Mouse (Mus musculus) G1E (cell line): ENCODE measurements at regions not wholly inside any gene's neighbourhood (a gene's known extent, or its start where the extent isn't known, plus 50 kb on each side); places are given as distances from the start of the nearest gene placed in this dataset.

Experiments
- CTCF ChIP-seq: IDR thresholded peaks from 2 replicates; pipeline ENCODE4 v1.5.1; 2012; ENCODE audit warnings: low read depth, low read length, inconsistent platforms, mixed read lengths
- POLR2AphosphoS5 ChIP-seq: IDR thresholded peaks from 2 replicates; pipeline ENCODE4 v1.6.1; 2012; ENCODE audit warnings: low read depth, low read length, inconsistent platforms; ENCODE audit not compliant: insufficient replicate concordance

GRCm38 (mm10) chr7:136228331-136228730 lies 512.2 kb upstream of the Mki67 start:
- TF ChIP-seq CTCF (no peak), POLR2AphosphoS5 (no peak)
